Mouse (Mus musculus) erythroblast, adult 5-6 weeks (primary cell): Measurements from ENCODE around the gene Krtap5-3. TPM values are rescaled to one million over a fixed set of nuclear protein-coding genes. Genes with fewer than 3 reads are reported as not detected.
"Not testable (repeated sequence)": the region's sequence is repeated elsewhere in the genome, so short reads cannot be mapped to it uniquely, and the experiment has no call there.

Source experiments
- ATAC-seq: replicated peaks from 2 replicates; pipeline ENCODE4 v1.8.0; 2016; ENCODE audit warnings: moderate number of reproducible peaks, mild to moderate bottlenecking, moderate TSS enrichment, inconsistent platforms; ENCODE audit not compliant: poor library complexity, low FRiP score, severe bottlenecking
- total RNA-seq, 2 experiments: library from RNA; stranded (forward) in 1 of 2; stranded (reverse) in 1 of 2; fragments of 150-400 nt in 1 of 2; fragments of 200-764, 138-1000 nt in 1 of 2; gene quantifications; 2 replicates each; pipeline versions ENCODE4 v1.2.3 to v1.2.4; 2015 to 2017; ENCODE audit warnings: low replicate concordance in 2 of 2

Krtap5-3 gene
- total RNA-seq (2015; ENCODE audit: low replicate concordance), result not detected in 2 replicates
- total RNA-seq (2017; ENCODE audit: low replicate concordance), result not detected in 2 replicates

DNA sequence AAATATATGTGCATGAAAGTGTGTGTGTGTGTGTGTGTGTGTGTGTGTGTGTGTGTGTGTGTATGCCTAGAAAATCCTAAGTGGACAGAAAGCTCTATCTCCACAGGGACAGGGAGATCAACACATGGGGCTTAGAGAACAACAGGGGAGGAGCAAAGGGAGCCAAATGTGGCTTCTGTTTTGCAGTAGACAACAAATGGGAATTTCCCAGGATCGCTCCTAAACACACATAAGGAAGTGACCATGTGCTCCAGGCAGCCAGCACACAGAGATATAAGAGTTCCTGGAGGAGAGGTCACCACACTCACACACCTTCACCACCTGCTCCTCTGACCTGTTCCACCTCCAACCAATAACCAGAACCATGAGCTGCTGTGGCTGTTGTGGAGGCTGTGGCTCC lies at the start of gene Krtap5-3:
TSS of gene Krtap5-3 (plus strand) at position 301 of the 400 bp plus-strand sequence.
- no peak for ATAC-seq

GRCm38 (mm10) chr7:142152191-142152590 lies 49.0 kb upstream of the Krtap5-3 start:
- no peak for ATAC-seq

DNA sequence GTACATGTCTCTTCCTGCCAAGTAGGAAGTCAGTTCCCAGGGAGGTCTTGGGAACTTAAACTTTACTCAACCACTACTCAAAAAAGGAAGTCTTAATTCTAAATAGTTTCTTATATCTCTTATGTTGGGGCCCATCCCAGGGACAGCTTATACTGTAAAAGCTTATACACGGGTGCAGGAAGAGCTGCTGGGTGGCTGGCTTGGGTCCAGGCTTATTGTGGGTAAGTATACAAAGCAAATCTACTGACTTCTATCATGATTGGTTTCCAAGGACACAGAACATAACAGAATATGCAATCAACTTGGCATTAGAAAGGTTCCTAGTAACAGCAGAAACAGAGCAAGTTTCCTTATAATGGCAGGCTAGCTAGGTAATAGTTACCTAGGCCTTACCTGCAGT lies 45.9 kb upstream of the Krtap5-3 start:
- no peak for ATAC-seq

DNA sequence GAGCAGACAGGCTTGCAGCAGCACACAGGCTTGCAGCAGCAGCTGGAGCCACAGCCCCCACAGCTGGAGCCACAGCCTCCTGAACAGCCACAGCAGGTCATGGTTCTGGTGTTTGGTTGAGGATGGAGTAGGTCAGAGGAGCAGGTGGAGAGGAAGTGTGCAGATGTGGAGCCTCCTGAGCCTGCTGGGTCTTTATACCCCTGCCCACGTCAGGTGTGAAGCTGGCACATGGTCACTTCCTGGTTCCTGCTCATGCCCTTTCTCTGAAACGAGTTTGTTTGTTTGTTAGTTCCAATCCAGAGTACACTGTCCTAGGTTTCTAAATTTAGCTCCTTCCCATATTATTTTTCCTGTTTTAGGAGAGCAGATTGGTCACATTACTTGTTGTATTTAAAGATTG lies 44.2 kb upstream of the Krtap5-3 start, which contains the start of gene Gm29735:
TSS of gene Gm29735 (minus strand) at position 101 of the 400 bp plus-strand sequence.
- ATAC-seq, result not testable (repeated sequence)

DNA sequence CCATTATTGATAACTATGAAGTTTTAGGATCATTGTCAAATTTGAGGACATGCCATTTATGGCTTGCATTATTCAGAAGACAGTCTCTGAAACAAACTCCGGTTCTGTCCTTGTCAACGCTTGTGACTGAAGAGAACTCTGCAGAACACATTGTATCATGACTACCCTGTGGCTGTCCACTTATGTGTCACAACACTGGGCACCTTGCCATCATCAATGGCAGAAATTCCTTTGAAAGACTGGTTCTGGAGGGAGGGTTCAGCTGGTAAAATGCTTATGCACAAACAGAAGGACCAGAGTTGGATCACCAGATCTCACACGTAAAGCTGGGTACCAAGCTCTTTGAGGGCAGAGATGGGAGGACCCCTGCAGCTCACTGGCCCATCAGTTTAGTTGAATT lies 41.8 kb upstream of the Krtap5-3 start:
- no peak for ATAC-seq

- not testable (repeated sequence) for ATAC-seq
Observed at GRCm38 (mm10) chr7:142165639-142166038, 35.5 kb upstream of the Krtap5-3 start, which contains the start of gene Gm4553. TSS of gene Gm4553 (minus strand) at chr7:142165739.

GRCm38 (mm10) chr7:142169836-142170235 lies 31.3 kb upstream of the Krtap5-3 start:
- ATAC-seq, result peak; percentile 68; the same call in 1 of the 2 replicates

GRCm38 (mm10) chr7:142175905-142176304 lies 25.3 kb upstream of the Krtap5-3 start, which contains the start of gene Krtap5-2:
TSS of gene Krtap5-2 (minus strand) at chr7:142176005.
- not testable (repeated sequence) for ATAC-seq

GRCm38 (mm10) chr7:142178685-142179084 lies 22.5 kb upstream of the Krtap5-3 start:
- no peak for ATAC-seq

GRCm38 (mm10) chr7:142181021-142181420 lies 20.1 kb upstream of the Krtap5-3 start:
- no peak for ATAC-seq

DNA sequence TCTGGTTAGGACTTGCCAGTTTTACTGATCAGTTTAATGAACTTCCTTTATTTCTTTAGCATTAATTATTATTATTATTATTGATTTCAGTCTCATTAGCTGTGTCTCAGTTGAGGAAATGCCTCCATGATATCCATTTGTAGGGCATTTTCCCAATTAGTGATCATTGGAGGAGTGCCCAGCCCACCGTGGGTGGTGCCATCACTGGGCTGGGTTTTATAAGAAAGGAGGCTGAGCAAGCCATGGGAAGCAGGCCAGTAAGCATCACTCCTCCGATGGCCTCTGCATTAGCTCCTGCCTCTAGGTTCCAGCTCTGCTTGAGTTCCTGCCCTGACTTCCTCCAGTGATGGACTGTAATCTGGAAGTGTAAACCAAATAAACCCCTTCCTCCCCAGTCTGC lies 13.0 kb upstream of the Krtap5-3 start:
- ATAC-seq, result no peak

GRCm38 (mm10) chr7:142190289-142190688 lies 10.9 kb upstream of the Krtap5-3 start, which contains the start of gene Gm10153:
TSS of gene Gm10153 (minus strand) at chr7:142190389.
- no peak for ATAC-seq

DNA sequence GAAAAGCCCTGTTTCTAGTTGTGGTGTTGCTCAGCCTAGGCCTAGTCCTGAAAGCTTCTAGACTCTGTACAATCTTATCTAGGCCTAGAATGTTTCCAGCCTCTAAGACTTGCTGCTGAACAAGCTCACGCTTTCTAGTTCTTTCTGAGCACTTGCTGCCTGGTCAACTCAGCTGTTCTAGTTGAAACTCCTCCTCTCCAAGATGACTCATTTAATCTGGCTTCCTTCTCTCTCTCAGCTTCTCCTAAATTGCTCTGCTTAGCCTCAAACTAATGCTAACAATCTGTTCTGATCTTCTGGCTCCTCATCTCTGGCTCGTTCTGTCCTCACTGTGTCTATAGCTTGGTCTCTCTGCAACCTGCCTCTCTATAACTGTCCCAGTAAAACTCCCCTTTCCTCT lies 2.4 kb upstream of the Krtap5-3 start:
- no peak for ATAC-seq

DNA sequence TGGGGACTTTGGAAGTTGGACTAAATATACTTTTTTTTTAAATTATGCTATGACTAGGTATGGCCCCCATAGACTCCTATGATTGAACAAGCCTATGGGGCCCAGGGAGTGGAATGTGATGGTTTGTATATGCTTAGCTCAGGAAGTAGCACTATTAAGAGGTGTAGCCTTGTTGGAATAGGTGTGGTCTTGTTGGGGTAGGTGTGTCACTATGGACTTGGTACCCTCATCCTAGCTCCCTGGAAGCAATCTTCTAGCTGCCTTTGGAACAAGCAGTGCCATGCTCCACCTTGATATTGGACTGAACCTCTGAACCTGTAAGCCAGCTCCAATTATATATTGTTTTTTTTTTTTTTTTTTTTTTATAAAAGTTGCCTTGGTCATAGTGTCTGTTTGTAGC lies 4.3 kb downstream of the Krtap5-3 start:
- ATAC-seq, result no peak

DNA sequence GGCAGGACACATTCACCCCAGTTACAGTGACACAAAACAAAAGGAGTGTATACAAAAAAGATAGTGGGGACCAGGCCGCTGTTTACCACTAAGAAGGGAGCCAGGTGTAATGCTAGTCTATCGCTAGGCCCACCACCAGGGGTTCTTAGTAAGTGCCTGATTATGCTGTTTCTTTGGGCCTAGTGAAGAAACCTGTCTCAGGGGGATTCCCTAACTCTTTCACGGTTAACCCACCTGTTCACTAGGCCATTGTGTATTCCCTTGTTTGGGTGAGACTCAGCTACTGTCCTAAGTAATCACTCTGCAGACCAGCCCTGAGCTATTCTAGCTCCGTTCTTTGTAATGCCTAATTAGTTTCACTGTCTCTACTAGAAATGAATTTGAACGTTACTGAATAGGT lies 5.7 kb downstream of the Krtap5-3 start:
- ATAC-seq, result not testable (repeated sequence)

- no peak for ATAC-seq
Observed at GRCm38 (mm10) chr7:142211559-142211958, 10.4 kb downstream of the Krtap5-3 start, which contains the start of gene Gm7579. TSS of gene Gm7579 (plus strand) at chr7:142211859.

DNA sequence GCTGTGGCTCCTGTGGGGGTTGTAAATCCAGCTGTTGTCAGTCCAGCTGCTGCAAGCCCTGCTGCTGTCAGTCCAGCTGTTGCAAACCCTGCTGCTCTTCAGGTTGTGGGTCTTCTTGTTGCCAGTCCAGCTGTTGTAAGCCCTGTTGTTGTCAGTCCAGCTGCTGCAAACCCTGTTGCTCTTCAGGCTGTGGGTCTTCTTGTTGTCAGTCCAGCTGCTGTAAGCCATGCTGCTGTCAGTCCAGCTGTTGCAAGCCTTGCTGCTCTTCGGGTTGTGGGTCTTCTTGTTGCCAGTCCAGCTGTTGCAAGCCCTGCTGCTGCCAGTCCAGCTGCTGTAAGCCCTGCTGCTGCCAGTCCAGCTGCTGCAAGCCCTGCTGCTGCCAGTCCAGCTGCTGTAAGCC lies 11.0 kb downstream of the Krtap5-3 start:
- not testable (repeated sequence) for ATAC-seq

GRCm38 (mm10) chr7:142224518-142224917 lies 23.4 kb downstream of the Krtap5-3 start:
- no peak for ATAC-seq

GRCm38 (mm10) chr7:142229871-142230270 lies 28.7 kb downstream of the Krtap5-3 start, which contains the start of gene Krtap5-5:
TSS of gene Krtap5-5 (minus strand) at chr7:142229971.
- not testable (repeated sequence) for ATAC-seq

GRCm38 (mm10) chr7:142231540-142231939 lies 30.4 kb downstream of the Krtap5-3 start:
- ATAC-seq, result no peak

DNA sequence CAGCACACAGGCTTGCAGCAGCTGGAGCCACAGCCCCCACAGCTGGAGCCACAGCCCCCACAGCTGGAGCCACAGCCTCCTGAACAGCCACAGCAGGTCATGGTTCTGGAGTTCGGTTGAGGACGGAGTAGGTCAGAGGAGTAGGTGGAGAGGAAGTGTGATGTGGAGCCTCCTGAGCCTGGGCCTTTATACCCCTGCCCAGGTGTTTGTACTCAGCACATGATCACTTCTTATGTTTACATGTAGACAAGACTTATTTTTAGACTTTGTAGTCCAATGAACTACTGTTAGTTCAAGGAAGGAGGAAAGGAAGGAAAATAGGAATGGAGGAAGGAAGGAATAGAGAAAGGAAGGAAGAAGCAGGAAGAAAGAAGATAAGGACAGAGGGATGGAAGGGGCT lies 39.8 kb downstream of the Krtap5-3 start, which contains the start of gene Gm40460:
TSS of gene Gm40460 (minus strand) at position 101 of the 400 bp plus-strand sequence.
- ATAC-seq, result no peak

DNA sequence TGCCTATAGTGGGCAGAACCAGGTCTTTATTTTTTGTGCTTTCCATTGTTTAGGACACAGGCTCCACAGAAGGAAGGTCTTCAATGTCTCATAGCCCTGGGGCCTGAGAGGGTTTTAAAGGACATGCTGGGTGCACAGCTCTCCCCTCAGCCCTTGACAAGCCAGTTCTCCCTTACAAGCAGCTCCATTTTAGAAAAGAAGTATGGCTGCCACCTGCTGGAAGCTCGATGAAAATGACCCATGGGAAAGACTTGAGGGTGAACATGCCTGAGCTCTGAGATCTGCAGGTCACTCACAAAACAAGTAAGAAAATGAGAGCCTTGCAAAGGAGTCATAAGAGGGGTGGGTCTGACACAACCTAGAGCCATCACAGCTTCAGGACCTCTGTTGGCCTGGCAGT lies 48.7 kb downstream of the Krtap5-3 start:
- ATAC-seq, result no peak
